Mouse (Mus musculus) forebrain, embryonic 16.5 days (tissue): ENCODE results near the gene Dock3. TPM values are rescaled to one million over a fixed set of nuclear protein-coding genes. Genes with fewer than 3 reads are reported as not detected.

ENCODE experiments used
- ATAC-seq: fragments of 200-750 bp; cut with Nextera tagmentation; 2 replicates; pipeline ENCODE4 v1.8.0; 2017; ENCODE audit warnings: mild to moderate bottlenecking, moderate library complexity
- H3K27ac ChIP-seq: fragments of 300-500 bp; sonication (generic); 2 replicates; pipeline ENCODE4 v1.5.1; 2014; ENCODE audit warnings: low read length, control low read depth
- H3K27me3 ChIP-seq: fragments of 300-500 bp; sonication (generic); replicated peaks from 2 replicates; pipeline ENCODE4 v1.6.1; 2014; ENCODE audit warnings: low read length; ENCODE audit not compliant: control insufficient read depth, insufficient read depth
- H3K36me3 ChIP-seq: fragments of 300-500 bp; sonication (generic); 2 replicates; pipeline ENCODE4 v1.6.1; 2014; ENCODE audit not compliant: control insufficient read depth, insufficient read depth
- H3K4me1 ChIP-seq: fragments of 300-500 bp; sonication (generic); replicated peaks from 2 replicates; pipeline ENCODE4 v1.6.1; 2014; ENCODE audit warnings: low read length; ENCODE audit not compliant: control insufficient read depth, insufficient read depth
- H3K4me2 ChIP-seq: fragments of 300-500 bp; sonication (generic); 2 replicates; pipeline ENCODE4 v1.6.1; 2014; ENCODE audit warnings: mild to moderate bottlenecking, low read length, control low read depth
- H3K4me3 ChIP-seq: fragments of 300-500 bp; sonication (generic); replicated peaks from 2 replicates; pipeline ENCODE4 v1.5.1; 2014; ENCODE audit warnings: mild to moderate bottlenecking, low read length, control low read depth
- H3K9ac ChIP-seq: fragments of 300-500 bp; sonication (generic); replicated peaks from 2 replicates; pipeline ENCODE4 v1.6.1; 2014; ENCODE audit warnings: low read depth, low read length, control low read depth
- H3K9me3 ChIP-seq: fragments of 300-500 bp; sonication (generic); 2 replicates; pipeline ENCODE4 v1.6.1; 2016; ENCODE audit warnings: low read length; ENCODE audit not compliant: control insufficient read depth
- WGBS: fragments of 180-500 bp; shearing (Covaris S2); extraction: QIAGEN DNeasy Blood & Tissue Kit; methylation state at CpG from one replicate; pipeline ENCODE4 v1.1.7; 2014; 5-methylcytosine and 5-hydroxymethylcytosine counted together
- polyA plus RNA-seq: library from polyadenylated mRNA; unstranded; fragments of >200 nt; fragmentation: Nextera tagmentation; extraction: Ambion mirVana; gene quantifications from 2 replicates; pipeline ENCODE4 v1.2.1, GENCODE M21; 2015

The Dock3 gene
- polyA plus RNA-seq = 23.2 and 23.6 TPM in 2 replicates

DNA sequence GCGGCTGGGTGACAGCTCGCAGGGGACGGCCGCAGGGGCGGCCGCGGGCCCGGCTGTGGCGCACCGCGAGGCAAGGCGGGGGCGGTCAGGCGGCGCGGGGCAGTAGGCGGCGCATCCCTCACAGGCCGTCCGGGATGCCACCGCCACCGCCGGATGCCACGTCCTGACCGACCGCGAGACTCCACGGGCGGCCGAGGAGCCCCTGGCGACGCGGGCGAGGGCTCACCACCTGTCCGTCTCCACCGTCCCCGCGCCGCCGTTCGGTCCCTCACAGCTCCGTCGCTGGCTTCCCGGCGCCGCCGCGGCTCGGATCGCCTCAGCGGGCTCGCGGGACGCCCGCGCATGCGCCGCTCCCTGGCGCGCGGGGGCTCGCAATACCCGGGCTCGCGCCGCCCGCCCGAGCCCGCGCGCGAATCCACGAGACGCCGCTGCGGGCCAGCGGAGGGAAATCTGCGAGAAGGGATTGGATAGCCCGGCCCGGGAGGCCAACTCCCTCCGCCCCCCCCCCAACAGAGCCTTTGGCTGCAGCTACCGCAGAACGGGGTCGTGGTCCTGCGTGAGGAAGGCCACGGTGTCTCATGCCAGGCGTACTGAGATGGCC lies at the start of gene Dock3:
Gene Dock3, minus strand, starts transcription at position 371 of the 601 bp plus-strand sequence.
- Histone ChIP-seq H3K4me1 (peaks cover 7% of the 10 kb centered on the region), H3K4me3 (peak within 1 kb of the TSS; percentile 88), H3K36me3 (no peaks in the 10 kb centered on the region), H3K9ac (peak within 1 kb of the TSS; percentile 93), H3K27ac (peak within 1 kb of the TSS; percentile 94), H3K27me3 (peaks cover 14% of the 10 kb centered on the region), H3K9me3 (no peaks in the 10 kb centered on the region), H3K4me2 (peak within 1 kb of the TSS; percentile 84)
- peak; percentile 94 for ATAC-seq
- 0% methylated on average over 60 of the region's 87 CpGs for WGBS

DNA sequence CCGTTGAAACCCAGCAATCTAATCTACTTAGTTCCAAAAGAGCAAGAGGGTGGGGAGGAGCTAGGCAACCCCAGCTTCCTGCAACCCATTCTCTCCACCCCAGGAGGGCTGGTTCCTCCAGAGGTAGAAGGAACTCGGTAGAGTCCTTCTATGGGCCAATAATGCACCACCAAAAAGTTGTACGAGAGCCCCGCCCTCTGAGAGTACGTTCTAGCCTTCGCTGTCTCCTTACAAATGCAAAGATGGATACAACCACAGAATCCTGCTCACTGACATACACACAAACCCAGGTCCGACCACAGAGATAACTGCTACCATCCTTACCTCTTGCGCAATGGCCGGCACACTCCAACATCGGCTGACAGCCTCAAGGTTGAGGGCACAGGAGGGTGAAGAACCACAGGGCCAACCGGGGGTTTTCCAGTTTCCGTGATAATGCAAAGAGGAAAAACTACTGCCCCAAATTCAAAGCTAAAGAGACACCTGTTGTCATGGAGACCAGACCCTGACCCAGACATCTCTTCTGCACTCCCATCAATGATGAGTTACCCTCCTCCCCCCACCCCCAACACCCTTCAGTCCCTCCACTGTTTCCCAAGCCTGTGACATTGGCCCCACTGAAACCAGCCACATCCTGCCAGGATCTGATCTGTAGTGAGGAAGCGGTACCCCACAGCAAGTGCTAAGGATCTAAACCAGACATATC lies 48.8 kb upstream of the Dock3 start:
- WGBS = 53% methylated on average over 13 of the region's 13 CpGs
- Histone ChIP-seq H3K27ac (no peak overlapping the region), H3K36me3 (no peaks in the 10 kb centered on the region), H3K27me3 (peaks cover 3% of the 10 kb centered on the region; the same call in 1 of the 2 replicates), H3K4me2 (no peak overlapping the region), H3K4me3 (no peak overlapping the region), H3K9ac (no peak overlapping the region), H3K4me1 (peaks cover 11% of the 10 kb centered on the region), H3K9me3 (no peaks in the 10 kb centered on the region)
- no peak for ATAC-seq

DNA sequence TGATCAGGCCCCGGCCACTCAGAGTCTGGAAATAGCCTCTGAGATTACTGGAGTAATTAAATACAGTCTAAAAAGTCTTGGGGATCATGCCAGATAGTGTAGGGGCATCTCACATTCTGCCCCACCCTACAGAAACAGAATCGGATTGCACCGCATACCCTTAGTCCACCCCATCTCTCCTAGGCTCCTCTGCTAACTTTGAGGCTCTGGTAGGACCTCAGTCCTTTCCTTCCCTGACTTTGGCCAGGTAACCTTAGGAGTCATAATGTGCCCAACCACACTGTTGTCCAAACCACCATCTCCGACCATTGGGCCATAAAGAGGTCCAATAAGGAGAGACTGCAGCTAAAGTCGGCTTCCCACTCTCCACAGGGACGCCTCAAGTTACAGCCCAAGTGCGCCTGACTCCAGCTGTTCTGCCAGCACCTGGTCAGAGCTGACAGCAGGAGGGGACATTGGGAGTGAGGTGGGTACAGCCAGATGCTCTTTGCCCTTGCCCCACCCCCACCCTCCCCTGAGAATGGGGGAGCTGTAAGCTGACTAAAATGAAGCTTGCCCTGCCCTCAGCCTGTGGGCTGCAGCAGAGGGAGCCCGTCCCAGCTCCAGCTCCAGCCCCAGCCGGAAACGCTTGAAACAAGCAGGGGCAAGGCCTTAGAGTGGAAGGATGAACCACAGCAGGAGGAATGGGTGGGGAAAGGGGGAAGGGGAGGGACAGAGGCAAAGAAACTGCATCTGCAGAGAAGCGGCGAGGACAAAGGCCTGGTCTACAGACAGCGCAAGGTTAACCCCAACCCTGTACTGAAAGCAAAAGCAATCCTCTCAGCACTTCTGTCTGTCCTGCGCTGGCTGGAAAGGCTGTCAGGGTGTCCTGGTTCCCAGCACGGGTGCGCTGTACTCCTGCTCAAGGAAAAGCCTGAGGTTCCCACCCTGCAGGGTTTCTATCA lies 47.9 kb upstream of the Dock3 start:
- 28% methylated on average over 16 of the region's 16 CpGs for WGBS
- Histone ChIP-seq H3K4me1 (peaks cover 11% of the 10 kb centered on the region), H3K4me2 (no peak overlapping the region), H3K27ac (no peak overlapping the region), H3K9me3 (no peaks in the 10 kb centered on the region), H3K9ac (no peak overlapping the region), H3K36me3 (no peaks in the 10 kb centered on the region), H3K4me3 (no peak overlapping the region), H3K27me3 (peaks cover 3% of the 10 kb centered on the region; the same call in 1 of the 2 replicates)
- no peak for ATAC-seq

DNA sequence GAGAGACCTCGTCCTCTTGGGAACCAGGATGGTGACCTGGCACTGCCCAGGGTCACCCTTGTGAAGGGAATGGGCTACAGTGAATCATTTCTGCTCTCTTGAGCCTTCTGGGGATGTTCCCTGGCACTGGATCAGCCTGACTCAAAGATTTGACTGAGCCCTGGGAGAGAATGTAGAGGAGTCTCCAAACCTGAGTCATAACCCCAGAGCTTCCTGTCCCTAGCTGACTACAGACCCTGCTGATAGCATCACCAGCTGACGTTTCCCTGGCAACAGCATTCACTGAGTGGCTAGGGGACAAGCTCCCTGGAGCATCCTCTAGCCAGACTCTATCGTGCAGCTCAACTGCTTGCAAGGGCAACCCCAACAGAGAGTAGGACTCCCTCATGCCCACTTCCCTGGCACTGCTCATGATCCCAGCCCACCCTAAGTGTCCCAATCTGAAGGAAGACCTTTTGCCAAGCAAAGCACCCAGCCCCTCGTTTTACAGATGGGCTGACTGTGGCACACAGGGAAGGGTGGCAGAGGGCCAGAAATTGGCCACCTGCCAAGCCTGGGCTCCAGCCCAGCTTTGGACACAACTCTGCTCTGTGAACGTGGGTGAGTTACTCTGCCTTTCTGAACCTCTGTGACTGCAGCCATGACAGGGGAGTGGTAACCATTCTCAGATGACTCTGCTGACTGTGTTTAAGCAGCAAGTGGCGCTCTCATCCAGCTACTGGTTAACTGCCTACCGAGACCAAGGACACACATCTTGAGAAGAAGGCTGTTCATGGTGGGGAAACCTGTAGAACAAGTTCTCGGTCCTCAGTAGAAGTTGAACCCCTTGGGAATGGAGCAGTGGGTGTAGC lies 47.0 kb upstream of the Dock3 start:
- H3K36me3 ChIP-seq = no peaks in the 10 kb centered on the region
- WGBS = 47% methylated on average over 8 of the region's 8 CpGs
- H3K9ac ChIP-seq = no peak overlapping the region
- H3K4me1 ChIP-seq = peaks cover 11% of the 10 kb centered on the region
- H3K4me2 ChIP-seq = no peak overlapping the region
- H3K27me3 ChIP-seq = peaks cover 3% of the 10 kb centered on the region; the same call in 1 of the 2 replicates
- H3K27ac ChIP-seq = no peak overlapping the region
- no peak overlapping the region for H3K4me3 ChIP-seq
- ATAC-seq = peak; percentile 63
- no peaks in the 10 kb centered on the region for H3K9me3 ChIP-seq

DNA sequence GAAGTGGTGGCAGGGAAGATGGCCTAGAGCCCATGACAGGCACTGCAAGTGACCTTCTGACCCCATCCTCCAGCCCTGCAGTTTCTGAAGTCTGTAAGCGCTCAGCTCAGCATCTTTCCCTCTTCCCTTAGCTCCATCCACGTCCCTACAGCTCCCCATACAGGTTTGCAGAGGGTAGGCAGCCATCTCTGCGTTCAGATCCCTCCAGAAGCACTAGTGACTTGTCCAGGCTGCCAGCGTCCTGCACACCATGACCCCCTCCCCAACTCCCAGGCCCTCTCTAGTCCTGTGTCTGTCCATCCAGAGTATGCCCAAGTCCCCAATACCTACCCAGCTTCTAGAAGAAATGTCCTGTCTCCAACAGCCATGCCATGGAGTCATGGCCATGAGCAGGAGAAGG lies 46.4 kb upstream of the Dock3 start:
- H3K9ac ChIP-seq = no peak overlapping the region
- no peak overlapping the region for H3K4me2 ChIP-seq
- peaks cover 11% of the 10 kb centered on the region for H3K4me1 ChIP-seq
- 37% methylated on average over 4 of the region's 4 CpGs for WGBS
- no peak for ATAC-seq
- H3K36me3 ChIP-seq = no peaks in the 10 kb centered on the region
- H3K27ac ChIP-seq = no peak overlapping the region
- peaks cover 3% of the 10 kb centered on the region; the same call in 1 of the 2 replicates for H3K27me3 ChIP-seq
- H3K4me3 ChIP-seq = no peak overlapping the region
- no peaks in the 10 kb centered on the region for H3K9me3 ChIP-seq

DNA sequence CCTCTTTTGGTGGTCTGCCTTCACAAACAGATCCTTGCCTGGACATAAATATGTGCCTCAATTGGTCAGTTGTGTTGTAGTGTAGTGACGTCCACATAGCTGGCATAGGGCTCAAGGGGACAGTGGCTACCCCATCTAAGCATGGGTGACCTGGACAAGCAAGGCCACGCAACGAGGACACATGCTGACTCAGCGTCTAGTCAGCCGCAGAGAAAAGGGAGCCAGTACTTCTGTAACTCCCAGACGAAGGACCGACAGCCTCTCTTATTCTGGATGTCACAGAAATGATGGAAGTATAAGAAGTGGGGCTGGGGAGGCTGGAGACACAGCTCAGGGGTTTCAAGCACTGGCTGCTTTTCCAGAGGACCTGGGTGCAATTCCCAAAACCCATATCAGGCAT lies 45.9 kb upstream of the Dock3 start:
- Histone ChIP-seq H3K27me3 (peaks cover 3% of the 10 kb centered on the region; the same call in 1 of the 2 replicates), H3K4me3 (no peak overlapping the region), H3K36me3 (no peaks in the 10 kb centered on the region), H3K9ac (no peak overlapping the region), H3K9me3 (no peaks in the 10 kb centered on the region), H3K4me1 (peaks cover 11% of the 10 kb centered on the region), H3K27ac (no peak overlapping the region), H3K4me2 (no peak overlapping the region)
- ATAC-seq = no peak
- WGBS = 86% methylated on average over 7 of the region's 7 CpGs

DNA sequence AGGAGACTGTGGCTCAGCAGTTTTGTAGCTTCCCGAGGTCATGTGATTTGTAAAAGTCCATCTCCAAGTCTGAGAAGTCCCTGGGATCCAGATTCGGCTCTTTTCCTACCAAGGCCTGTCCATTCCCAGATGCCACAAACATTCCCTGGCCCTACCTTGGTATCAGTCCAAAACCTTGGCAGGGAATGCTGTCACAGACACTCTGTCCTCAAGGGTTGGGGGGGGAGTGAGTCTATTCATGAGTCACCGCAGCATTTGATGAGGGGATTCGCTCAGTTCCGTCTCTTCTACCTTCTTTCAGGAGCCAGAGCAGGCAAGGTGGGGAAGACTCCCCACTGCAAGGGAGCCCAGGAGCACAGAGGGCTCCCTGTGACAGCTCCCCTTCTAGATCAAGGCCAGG lies 44.0 kb upstream of the Dock3 start:
- 72% methylated on average over 5 of the region's 5 CpGs for WGBS
- no peaks in the 10 kb centered on the region for H3K9me3 ChIP-seq
- H3K9ac ChIP-seq = no peak overlapping the region
- ATAC-seq = no peak
- peaks cover 11% of the 10 kb centered on the region for H3K4me1 ChIP-seq
- no peaks in the 10 kb centered on the region for H3K36me3 ChIP-seq
- H3K4me2 ChIP-seq = no peak overlapping the region
- peaks cover 3% of the 10 kb centered on the region; the same call in 1 of the 2 replicates for H3K27me3 ChIP-seq
- H3K27ac ChIP-seq = no peak overlapping the region
- H3K4me3 ChIP-seq = no peak overlapping the region

GRCm38 (mm10) chr9:107274751-107275150 lies 43.0 kb upstream of the Dock3 start:
- 44% methylated on average over 6 of the region's 6 CpGs for WGBS
- peaks cover 3% of the 10 kb centered on the region; the same call in 1 of the 2 replicates for H3K27me3 ChIP-seq
- no peak for ATAC-seq

More at GRCm38 (mm10) chr9:107274751-107275150, 43.0 kb upstream of the Dock3 start:
- Histone ChIP-seq H3K4me1 (peaks cover 8% of the 10 kb centered on the region), H3K36me3 (no peaks in the 10 kb centered on the region), H3K4me3 (no peak overlapping the region), H3K27ac (no peak overlapping the region), H3K4me2 (no peak overlapping the region), H3K9ac (no peak overlapping the region), H3K9me3 (no peaks in the 10 kb centered on the region)
